Mouse (Mus musculus): ENCODE results near the gene Tubgcp4.
"Not testable (repeated sequence)": the region's sequence is repeated elsewhere in the genome, so short reads cannot be mapped to it uniquely, and the experiment has no call there.

Gene Tubgcp4

GRCm38 (mm10) chr2:121170481-121170971, at the start of gene Tubgcp4:
TSS of gene Tubgcp4 (plus strand) at chr2:121170654.
- peak; percentile 60 to 66 for DNase-seq

GRCm38 (mm10) chr2:121126302-121126701, 44.2 kb upstream of the Tubgcp4 start:
- DNase-seq: not testable (repeated sequence)

GRCm38 (mm10) chr2:121127536-121127935, 42.9 kb upstream of the Tubgcp4 start:
- no peak for DNase-seq

GRCm38 (mm10) chr2:121128865-121129620, 41.4 kb upstream of the Tubgcp4 start:
- no peak for DNase-seq

- no peak for DNase-seq
Observed at GRCm38 (mm10) chr2:121132822-121133221, 37.6 kb upstream of the Tubgcp4 start.

GRCm38 (mm10) chr2:121137371-121137770, 33.1 kb upstream of the Tubgcp4 start:
- peak in 1 of 2 experiments; percentile 19 for DNase-seq

GRCm38 (mm10) chr2:121139266-121140017, 31.0 kb upstream of the Tubgcp4 start:
- peak; percentile 54 to 75 for DNase-seq

GRCm38 (mm10) chr2:121140018-121140882, 30.2 kb upstream of the Tubgcp4 start, which contains the start of the genes Adal and Lcmt2:
TSS of gene Adal (plus strand) at chr2:121140428.
TSS of gene Lcmt2 (minus strand) at chr2:121140653.
- peak; percentile 89 for DNase-seq

GRCm38 (mm10) chr2:121141216-121142035, 29.0 kb upstream of the Tubgcp4 start:
- DNase-seq: no peak

- no peak for DNase-seq
Observed at GRCm38 (mm10) chr2:121142415-121142814, 28.0 kb upstream of the Tubgcp4 start.

GRCm38 (mm10) chr2:121149679-121150078, 20.8 kb upstream of the Tubgcp4 start:
- no peak for DNase-seq

GRCm38 (mm10) chr2:121153100-121153499, 17.4 kb upstream of the Tubgcp4 start:
- DNase-seq: no peak

GRCm38 (mm10) chr2:121169173-121169572, 1.3 kb upstream of the Tubgcp4 start:
- no peak for DNase-seq

- peak; percentile 54 to 55 for DNase-seq
Observed at GRCm38 (mm10) chr2:121169902-121170301, 552 bp upstream of the Tubgcp4 start.

GRCm38 (mm10) chr2:121170980-121171742, 707 bp downstream of the Tubgcp4 start, which contains the start of gene Zscan29:
TSS of gene Zscan29 (minus strand) at chr2:121171125.
- DNase-seq: peak; percentile 89 to 92

GRCm38 (mm10) chr2:121178828-121179479, 8.5 kb downstream of the Tubgcp4 start:
- no peak for DNase-seq

- no peak for DNase-seq
Observed at GRCm38 (mm10) chr2:121183431-121183830, 13.0 kb downstream of the Tubgcp4 start.

- DNase-seq: no peak
Observed at GRCm38 (mm10) chr2:121184142-121184541, 13.7 kb downstream of the Tubgcp4 start.

- DNase-seq: no peak
Observed at GRCm38 (mm10) chr2:121188530-121188929, 18.1 kb downstream of the Tubgcp4 start.

GRCm38 (mm10) chr2:121195466-121195865, 25.0 kb downstream of the Tubgcp4 start:
- no peak for DNase-seq

Measured in lung, adult 18-20 months (tissue).